Mouse (Mus musculus) midbrain, embryonic 15.5 days (tissue): ENCODE data around the gene Dlx4. TPM values are rescaled to one million over a fixed set of nuclear protein-coding genes. Genes with fewer than 3 reads are reported as not detected.

Source experiments
- ATAC-seq: fragments of 200-750 bp; cut with Nextera tagmentation; replicated peaks from 2 replicates; pipeline ENCODE4 v1.8.0; 2017; ENCODE audit warnings: moderate TSS enrichment
- H3K27ac ChIP-seq: fragments of 300-500 bp; sonication (generic); 2 replicates; pipeline ENCODE4 v1.5.1; 2015; ENCODE audit warnings: mild to moderate bottlenecking, inconsistent platforms
- H3K27me3 ChIP-seq: fragments of 300-500 bp; sonication (generic); replicated peaks from 2 replicates; pipeline ENCODE4 v1.6.1; 2015; ENCODE audit warnings: inconsistent platforms
- H3K36me3 ChIP-seq: fragments of 300-500 bp; sonication (generic); replicated peaks from 2 replicates; pipeline ENCODE4 v1.6.1; 2015; ENCODE audit warnings: inconsistent platforms
- H3K4me1 ChIP-seq: fragments of 300-500 bp; sonication (generic); 2 replicates; pipeline ENCODE4 v1.6.1; 2015; ENCODE audit warnings: inconsistent platforms
- H3K4me2 ChIP-seq: fragments of 300-500 bp; sonication (generic); 2 replicates; pipeline ENCODE4 v1.6.1; 2015; ENCODE audit warnings: inconsistent platforms, mild to moderate bottlenecking, moderate library complexity
- H3K4me3 ChIP-seq: fragments of 300-500 bp; sonication (generic); 2 replicates; pipeline ENCODE4 v1.5.1; 2015; ENCODE audit warnings: mild to moderate bottlenecking, inconsistent platforms
- H3K9ac ChIP-seq: fragments of 300-500 bp; sonication (generic); 2 replicates; pipeline ENCODE4 v1.6.1; 2015; ENCODE audit warnings: mild to moderate bottlenecking, inconsistent platforms
- H3K9me3 ChIP-seq: fragments of 300-500 bp; sonication (generic); 2 replicates; pipeline ENCODE4 v1.6.1; 2016; ENCODE audit warnings: inconsistent platforms
- WGBS: fragments of 180-500 bp; shearing (Covaris S2); methylation state at CpG from one replicate; pipeline ENCODE4 v1.1.7; 2015; ENCODE audit warnings: mixed read lengths; 5-methylcytosine and 5-hydroxymethylcytosine counted together
- polyA plus RNA-seq: library from polyadenylated mRNA; unstranded; fragments of >200 nt; fragmentation: Nextera tagmentation; extraction: Ambion mirVana; gene quantifications from 2 replicates; pipeline ENCODE4 v1.2.1, GENCODE M21; 2015

Dlx4 gene
- polyA plus RNA-seq, 1 experiment from 2014 or later = not detected

GRCm38 (mm10) chr11:95096608-95097373 is 49.3 kb downstream of the Dlx4 start:
- Histone ChIP-seq H3K9ac (no peak overlapping the region), H3K27me3 (no peaks in the 10 kb centered on the region; the same call in 1 of the 2 replicates), H3K4me3 (no peak overlapping the region), H3K36me3 (no peaks in the 10 kb centered on the region), H3K27ac (no peak overlapping the region), H3K4me2 (no peak overlapping the region), H3K4me1 (0 out of 2 replicates have a peak, but pooled peaks cover 2% of the 10 kb centered on the region), H3K9me3 (no peaks in the 10 kb centered on the region)
- WGBS = 41% methylated on average over 4 of the region's 4 CpGs
- ATAC-seq = no peak

GRCm38 (mm10) chr11:95095596-95095995 is 50.5 kb downstream of the Dlx4 start:
- ATAC-seq = no peak
- Histone ChIP-seq H3K4me1 (0 out of 2 replicates have a peak, but pooled peaks cover 2% of the 10 kb centered on the region), H3K4me3 (no peak overlapping the region), H3K4me2 (no peak overlapping the region), H3K9ac (no peak overlapping the region), H3K9me3 (no peaks in the 10 kb centered on the region), H3K36me3 (no peaks in the 10 kb centered on the region), H3K27ac (no peak overlapping the region), H3K27me3 (no peaks in the 10 kb centered on the region; the same call in 1 of the 2 replicates)
- WGBS = 75% methylated on average over 10 of the region's 10 CpGs

- Histone ChIP-seq H3K4me3 (no peak overlapping the region), H3K36me3 (no peaks in the 10 kb centered on the region), H3K4me1 (0 out of 2 replicates have a peak, but pooled peaks cover 2% of the 10 kb centered on the region), H3K9me3 (no peaks in the 10 kb centered on the region), H3K27me3 (no peaks in the 10 kb centered on the region; the same call in 1 of the 2 replicates), H3K27ac (no peak overlapping the region), H3K9ac (no peak overlapping the region), H3K4me2 (no peak overlapping the region)
- 85% methylated on average over 5 of the region's 5 CpGs for WGBS
- no peak for ATAC-seq
Observed at GRCm38 (mm10) chr11:95093077-95093476, 53.0 kb downstream of the Dlx4 start.

Other genes starting within 250 kb of the Dlx4 start
- 82.7 and 92.9 TPM in 2 replicates for gene Col1a1, start 210.0 kb downstream of the Dlx4 start, polyA plus RNA-seq
- gene Hils1, start 178.7 kb downstream of the Dlx4 start, polyA plus RNA-seq = not detected in 2 replicates
- gene Sgca, start 169.9 kb downstream of the Dlx4 start, polyA plus RNA-seq = not detected in 2 replicates
- 20.5 and 22.2 TPM in 2 replicates for gene Ppp1r9b, start 155.2 kb downstream of the Dlx4 start, polyA plus RNA-seq
- 171 and 177 TPM in 2 replicates for gene Samd14, start 136.4 kb downstream of the Dlx4 start, polyA plus RNA-seq
- gene Pdk2, start 104.9 kb downstream of the Dlx4 start, polyA plus RNA-seq = 27.4 and 28.2 TPM in 2 replicates
- gene Itga3, start 69.5 kb downstream of the Dlx4 start, polyA plus RNA-seq = 17.2 and 17.4 TPM in 2 replicates
- 0.17 and 0.20 TPM in 2 replicates for gene Dlx3, start 26.1 kb downstream of the Dlx4 start, polyA plus RNA-seq
- not detected in 2 replicates for gene Tac4, start 115.3 kb upstream of the Dlx4 start, polyA plus RNA-seq
- gene Kat7, start 164.0 kb upstream of the Dlx4 start, polyA plus RNA-seq = 62.8 and 69.6 TPM in 2 replicates
- 2.2 and 2.3 TPM in 2 replicates for gene Fam117a, start 190.8 kb upstream of the Dlx4 start, polyA plus RNA-seq
- gene Slc35b1, start 238.4 kb upstream of the Dlx4 start, polyA plus RNA-seq = 143 TPM in 2 replicates